Mouse (Mus musculus): ENCODE data around the gene Ctse.
A peak's percentile ranks its signal among the peaks of the same experiment; 100 is the strongest.
"Not testable (repeated sequence)": the region's sequence is repeated elsewhere in the genome, so short reads cannot be mapped to it uniquely, and the experiment has no call there.

Ctse gene

DNA sequence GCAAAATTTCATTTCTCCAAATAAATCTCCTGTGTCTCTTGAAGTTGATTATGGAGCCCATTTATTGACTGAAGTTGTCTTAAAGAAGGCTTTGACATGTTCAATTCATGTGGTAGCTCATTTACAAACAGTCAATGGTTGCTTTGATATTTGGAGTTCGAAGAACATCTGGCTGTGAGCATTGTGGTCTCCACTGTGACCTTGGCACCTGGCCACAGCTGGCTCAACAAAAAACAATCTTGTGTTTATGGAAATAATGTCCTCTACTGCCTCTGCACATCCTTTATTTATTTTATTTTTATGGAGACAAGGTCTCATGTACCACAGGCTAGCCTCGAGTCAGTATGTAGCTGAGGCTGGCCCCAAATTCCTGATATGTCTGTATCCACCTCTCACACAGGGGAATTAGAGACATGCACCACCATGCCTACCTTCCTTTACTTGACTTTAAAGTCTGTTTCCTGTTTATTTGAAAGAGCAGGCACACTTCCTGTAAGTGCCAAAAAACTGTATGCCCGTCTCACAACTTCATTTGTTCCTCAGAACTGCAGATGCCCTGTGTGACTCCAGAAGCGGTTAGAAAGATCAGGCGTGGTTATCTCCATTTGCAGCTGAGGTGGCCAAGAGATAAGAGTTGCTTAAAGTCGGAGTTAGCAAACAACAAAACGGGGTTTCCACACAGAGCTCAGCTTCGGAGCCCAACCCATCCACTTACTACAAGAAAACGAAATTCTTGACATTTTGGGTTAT lies at the start of gene Ctse:
TSS of gene Ctse (plus strand) at position 516 of the 750 bp plus-strand sequence.
- DNase-seq = no peak

DNA sequence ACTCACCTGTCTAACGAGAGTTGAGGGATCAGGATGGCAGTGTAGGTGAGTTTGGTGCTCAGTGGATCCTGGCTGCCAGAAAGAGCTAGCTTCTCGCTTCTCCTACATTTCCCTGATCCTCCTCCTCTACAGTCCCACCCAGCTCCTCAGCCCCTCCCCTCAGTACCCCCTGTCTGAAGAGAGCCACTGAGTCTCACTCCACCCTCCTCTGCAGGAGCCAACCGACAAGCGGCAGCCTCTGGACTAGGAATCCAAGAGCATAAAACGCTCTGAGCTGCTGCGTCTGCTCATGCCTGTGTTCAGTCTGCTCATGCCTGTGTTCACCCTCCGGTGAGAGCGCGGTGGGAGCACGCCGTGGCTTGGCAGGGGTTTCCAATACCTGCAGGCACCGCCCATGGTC lies 39.2 kb upstream of the Ctse start, which contains the start of gene Avpr1b:
TSS of gene Avpr1b (plus strand) at position 335 of the 400 bp plus-strand sequence.
- no peak for DNase-seq

DNA sequence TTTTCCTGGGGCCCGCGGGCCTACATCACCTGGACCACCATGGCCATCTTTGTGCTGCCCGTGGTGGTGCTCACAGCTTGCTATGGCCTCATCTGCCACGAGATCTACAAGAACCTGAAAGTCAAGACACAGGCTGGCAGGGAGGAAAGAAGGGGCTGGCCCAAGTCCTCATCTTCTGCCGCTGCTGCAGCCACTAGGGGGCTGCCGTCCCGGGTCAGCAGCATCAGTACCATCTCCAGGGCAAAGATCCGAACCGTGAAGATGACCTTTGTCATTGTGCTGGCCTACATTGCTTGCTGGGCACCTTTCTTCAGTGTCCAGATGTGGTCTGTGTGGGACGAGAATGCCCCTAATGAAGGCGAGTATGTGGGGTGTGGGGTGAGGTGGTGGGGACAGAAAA lies 37.8 kb upstream of the Ctse start:
- DNase-seq = no peak

DNA sequence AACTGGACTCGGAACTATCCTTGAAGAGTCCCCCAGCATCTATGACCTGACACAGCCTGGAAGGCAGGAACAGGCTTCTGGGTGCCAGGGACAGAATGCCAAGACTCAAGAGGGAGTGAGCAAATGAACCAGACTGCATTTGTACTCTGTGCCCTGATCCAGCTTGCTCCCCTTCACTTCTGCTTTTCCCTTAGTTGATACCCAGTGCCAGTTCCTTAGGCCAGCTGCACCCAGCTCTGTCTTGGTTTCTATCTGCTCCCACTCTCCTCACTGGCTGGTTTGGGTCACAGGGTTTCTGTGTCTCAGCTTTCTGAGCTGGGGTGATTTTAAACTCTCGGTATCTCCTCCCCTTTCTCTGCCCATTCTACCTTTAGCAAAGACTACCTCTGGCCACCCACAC lies 31.4 kb upstream of the Ctse start:
- no peak for DNase-seq

DNA sequence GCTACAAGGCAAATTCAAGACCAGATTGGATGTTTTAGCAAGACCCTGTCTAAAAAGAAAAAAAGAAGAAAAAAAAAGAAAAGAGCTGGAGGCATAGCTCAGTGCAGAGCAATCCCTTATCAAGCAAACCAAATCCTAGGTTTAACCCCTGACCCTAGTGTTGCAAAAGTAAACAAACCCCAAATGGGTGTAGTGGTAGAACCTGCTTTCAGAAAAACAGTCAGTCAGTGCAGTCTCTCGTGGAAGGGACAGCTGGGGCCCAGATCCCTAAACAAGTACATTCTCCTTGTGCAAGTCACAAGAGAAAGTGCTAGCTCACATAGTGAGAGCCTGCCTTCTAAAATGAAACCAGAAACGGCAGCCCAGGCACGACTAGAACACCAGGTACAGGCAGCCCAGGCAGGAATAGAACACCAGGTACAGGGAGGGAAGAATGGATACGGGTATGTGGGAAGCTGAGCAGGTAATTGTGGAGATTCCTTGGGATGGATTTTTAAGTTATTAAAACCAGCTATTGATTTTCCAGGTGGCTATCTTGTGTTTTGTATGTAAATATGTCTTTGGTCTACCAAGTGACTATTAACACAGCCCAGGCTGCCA lies 25.4 kb upstream of the Ctse start:
- peak in 1 of 2 experiments; percentile 8 for DNase-seq

DNA sequence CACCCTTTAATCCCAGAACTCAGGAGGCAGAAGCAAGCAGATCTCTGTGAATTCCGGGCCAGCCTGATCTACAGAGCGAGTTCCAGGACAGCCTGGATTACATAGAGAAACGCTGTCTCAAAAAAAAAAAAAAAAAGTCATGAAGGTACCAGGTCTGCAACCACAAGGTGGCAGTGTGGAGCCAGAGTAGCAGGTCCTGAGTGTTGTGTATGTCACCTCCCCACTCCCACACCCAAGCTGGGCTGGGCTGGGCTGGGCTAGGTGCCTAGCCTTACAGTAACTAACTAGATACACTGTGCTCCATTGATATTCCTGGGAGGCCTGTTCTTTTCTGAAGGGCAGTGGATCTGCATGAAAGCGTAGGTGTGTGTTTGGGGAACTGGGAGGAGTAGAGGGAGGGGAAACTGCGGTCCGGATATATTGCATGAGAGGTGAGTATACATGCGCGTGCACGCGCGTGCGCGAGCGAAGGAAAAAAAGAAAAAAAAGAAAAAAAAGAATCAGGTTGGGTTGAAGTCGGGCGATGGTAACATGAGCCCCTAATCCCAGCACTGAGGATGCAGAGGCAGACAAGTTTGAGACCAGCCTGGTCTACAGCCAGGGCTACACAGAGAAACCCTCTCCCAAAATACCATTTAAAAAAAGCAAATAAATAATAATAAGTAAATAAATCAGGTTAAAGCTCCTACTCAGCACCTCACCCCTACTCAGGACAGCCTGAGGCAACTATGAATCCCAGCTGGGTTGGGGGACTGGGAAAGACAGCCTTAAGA lies 24.6 kb upstream of the Ctse start:
- DNase-seq = peak; percentile 68 to 77

DNA sequence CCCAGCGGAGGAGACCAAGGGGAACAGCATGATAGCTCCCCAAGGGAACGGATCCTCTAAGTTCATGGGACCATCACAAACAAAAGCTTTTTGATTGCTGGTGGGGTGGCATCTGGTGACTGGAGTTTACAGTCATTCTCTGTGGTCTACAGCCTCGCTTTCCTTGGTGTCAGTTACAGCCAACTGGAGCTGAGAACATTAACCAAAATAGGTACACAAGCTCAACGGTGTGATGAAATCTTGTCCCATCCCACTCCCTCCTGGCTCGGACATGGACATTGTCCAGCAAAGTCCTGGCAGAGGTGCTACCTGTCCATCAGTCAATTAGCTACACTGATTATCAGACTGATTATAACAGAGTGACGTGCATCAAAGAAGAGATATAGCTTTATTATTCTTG lies 23.5 kb upstream of the Ctse start:
- DNase-seq = no peak

DNA sequence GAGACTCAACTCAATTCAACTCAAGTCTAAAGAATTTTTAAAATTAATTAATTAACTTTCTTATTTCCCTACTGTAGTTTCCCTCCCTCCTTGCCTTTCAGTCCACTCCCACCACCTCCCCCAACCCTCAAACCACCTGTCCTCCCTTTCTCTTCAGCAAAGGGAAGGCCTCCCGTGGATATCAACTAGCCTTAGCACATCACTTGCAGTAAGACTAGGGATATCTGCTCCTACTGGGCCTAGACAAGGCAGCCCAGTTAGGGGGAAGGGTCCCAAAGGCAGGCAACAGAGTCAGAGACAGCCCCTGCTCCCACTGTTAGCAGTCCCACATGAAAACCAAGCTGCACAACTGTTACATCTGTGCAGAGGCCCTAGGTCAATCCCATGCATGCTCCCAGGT lies 22.0 kb upstream of the Ctse start:
- no peak for DNase-seq

DNA sequence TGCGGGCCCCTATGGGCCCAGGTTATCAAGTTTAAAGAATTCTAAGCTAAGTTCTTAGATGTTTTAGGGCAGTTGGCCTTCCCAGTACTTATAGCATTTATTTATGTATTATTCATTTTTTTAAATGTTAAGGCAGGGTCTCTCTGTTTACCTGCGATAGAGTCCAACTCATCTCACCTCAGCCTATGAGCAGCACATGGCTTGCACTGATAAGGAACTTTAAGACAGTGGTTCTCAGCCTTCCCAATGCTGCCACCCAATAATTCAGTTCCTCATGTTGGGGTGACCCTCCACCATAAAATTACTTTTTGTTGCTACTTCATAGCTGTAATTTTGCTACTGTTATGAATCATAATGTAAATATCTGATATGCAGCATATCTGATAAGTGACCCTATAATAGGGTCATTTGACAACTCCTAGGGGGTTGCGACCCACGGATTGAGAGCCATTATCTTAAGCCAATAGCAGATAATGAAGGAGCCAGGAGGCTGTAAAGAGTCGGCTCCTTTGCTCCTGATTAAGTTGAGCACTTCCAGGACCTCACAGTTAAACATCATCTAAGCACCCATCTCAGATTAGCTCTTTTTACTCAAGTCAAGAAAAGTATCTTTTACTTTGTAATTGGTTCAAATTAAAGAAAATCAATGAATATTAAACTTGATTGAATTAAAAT lies 21.4 kb upstream of the Ctse start:
- DNase-seq = no peak

DNA sequence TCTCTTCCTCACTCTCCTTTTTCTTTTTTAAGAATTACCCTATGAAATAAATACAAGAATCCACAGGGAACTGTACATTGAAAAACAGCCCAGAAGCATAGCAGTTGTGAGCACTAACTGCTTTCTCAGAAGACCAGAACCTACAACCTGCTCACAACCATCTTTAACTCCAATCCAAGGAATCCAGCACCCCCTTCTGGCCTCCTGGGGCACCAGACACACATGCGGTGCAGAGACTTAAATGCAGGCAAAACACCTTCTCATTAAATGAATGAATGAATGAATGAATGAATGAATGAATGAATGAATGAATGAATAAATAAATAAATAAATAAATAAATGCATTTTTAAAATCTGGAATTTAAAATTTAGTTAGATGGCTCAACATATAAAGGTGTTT lies 19.5 kb upstream of the Ctse start:
- DNase-seq = no peak

DNA sequence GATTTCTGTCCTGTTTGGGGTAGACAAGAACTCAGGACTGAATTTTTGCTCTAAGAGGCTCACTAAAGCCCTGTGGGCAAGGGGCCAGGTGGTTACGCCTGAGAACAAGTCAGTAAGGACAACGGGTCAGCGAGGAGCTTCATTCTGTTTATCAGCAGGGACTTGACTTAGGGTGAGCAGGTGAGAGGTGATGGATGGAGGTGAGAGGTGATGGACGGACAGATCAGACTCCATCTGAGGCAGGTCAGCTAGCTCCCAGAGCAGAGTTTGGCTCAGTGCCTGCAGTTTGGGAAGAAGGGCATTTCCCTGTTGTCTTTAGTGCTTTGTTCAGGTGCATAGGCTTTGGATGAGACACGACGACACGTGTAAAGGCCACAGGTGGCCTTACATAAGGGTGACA lies 18.8 kb upstream of the Ctse start:
- DNase-seq = no peak

DNA sequence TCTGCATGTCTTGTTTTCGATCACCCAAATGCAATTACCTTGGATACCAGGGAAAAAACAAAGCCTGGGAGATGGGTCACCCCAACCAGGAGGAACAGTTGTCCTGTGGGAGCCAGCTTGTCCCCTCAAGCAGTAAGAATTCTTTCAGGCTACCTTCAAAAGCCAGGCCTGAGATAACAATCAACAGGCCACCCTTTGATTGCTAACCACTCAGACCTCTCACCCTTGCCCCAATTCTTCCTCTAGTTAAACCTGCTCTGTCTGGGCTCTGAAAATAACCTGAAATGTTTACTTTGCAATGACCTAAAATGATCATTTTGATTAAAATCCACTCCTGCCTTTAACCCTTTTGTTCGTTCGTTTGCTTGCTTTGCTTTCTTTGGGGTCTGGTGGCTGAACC lies 14.5 kb upstream of the Ctse start:
- DNase-seq = no peak

DNA sequence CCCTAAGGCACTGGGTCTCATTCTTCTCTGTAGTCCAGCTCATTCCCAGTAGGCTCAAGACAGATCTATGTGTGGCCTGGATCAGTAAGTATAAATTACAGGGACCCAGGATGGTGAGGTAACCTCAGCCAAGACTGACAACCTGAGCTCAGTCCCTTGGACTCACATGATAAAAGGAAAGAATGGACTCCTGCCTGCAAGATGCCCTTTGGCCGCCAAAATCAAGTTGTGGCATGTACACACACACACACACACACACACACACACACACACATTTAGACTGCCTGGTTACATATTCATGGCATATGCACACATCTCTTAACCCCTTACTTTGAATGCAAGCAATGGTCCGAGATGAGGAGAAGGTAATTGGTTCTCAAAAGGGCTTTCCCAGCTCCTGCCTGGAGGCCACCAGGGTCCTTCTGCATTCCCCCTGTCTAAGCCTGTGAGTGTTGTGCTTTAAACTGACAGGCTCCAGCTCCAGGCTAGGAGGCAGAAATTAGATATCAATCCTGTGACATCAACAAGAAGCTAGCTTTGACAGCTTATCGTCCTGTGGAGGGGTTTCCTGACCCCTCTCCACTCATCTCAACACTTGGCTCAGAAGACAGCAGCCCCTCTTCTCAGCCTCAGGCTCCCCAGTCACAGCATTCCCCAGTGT lies 13.8 kb upstream of the Ctse start:
- DNase-seq = no peak

DNA sequence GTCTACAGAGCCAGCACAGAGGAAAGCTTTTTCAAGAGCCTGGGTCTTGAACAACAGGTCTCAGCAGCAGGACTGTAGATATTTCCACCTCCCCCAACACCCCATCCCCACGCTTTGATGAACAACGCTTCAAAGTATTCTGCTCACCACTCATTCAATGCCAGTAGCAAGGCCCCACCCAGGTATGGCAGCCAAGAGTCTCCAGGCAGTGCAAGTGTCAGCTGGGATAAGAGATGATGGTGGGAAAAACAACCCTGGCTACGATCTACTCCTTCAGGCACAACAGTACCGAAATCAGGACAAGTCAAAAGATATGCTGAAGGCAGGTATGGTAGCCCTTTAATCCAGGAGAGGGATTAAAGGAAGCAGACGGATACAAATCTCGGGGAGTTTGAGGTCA lies 11.9 kb upstream of the Ctse start:
- no peak for DNase-seq

DNA sequence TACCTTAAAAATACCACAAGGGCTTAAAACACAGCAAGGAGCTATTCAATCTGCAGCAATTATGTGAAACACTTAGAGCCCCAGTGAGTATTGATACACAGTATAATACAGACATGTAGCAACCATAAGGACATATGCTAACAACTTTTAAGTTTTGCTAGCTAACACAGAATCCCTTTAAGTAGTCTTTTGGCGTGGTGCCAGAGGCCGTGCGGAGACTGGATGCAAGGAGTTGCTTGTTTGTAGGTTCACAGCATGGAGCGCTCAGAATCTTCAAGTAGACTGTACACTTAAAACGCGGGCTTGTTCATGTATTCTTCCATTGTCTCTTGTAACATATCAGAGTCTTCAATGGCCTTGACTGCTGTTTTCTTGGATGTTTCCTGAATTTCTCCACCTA lies 5.9 kb upstream of the Ctse start:
- DNase-seq = not testable (repeated sequence)

DNA sequence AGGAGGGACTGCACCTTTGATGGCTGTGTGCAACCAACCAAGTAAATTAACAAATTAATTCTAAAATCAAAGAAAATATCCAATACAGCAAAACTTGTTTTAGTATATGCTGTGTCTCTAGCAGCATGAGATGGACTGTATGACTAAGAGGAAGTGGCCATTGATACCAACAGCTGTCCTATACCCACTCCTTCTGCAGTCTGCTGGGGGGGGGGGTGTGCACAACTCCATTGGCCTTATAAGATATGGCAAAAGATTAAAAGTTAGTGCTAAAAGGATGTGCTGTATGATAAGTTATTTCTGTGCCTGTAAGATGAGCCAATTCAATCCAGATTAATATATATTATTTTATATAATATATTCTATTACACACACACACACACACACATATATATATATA lies 3.6 kb upstream of the Ctse start:
- DNase-seq = no peak

DNA sequence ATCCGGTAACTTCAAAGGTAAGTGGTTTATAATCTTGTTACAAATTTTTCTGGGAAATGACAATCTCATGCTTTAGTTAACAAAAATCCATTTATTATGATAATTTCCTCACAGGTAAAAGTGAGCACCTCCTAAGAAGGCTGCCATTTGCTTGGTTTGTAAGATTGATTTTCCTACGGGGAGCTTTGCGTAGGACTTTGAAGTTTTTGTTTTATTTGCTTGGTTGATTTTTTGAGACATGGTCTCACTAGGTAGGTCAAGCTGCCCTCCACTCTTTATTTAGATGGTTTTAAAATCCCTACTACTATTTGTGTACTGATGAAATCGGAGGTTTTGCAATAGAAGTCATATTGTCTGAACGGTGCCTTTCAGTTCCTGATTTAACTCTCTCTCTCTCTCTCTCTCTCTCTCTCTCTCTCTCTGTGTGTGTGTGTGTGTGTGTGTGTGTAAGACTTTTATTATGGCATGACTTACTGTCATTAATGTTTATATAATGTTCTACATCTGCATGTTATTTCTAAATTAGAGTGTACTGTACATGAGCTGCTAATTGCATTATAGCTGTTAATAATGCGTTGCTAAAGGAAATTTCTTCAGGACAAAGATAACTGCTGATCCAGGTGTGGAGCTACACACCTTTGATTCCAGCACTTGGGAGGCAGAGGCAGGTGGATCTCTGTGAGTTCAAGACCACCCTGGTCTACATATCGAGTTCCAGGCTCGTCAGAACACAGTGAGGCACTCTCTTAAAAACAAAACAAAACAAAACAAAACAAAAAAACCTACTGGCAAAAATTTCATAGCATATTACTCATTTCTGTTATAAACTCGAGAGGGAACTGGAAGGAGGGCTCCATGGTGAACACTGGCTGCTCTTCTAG lies 675 bp downstream of the Ctse start:
- DNase-seq = no peak

DNA sequence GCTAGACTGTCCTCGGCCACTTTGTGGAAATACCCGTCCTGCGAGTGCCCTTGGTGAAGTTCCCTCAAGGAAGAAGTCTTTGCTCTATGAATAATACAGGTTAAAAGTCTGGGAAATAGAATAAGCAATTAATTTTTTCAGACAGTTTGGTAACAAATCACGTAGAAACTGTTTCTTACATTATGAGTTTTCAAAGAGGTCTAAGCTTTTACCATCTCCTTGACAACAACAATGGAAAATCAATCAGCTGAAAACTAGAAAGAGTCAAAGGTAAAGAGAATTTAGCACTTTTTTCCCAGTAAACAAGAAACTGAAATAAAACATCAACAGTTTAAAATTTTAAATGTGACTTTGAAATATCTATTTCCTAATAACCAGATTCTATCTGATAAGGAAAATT lies 2.0 kb downstream of the Ctse start:
- DNase-seq = no peak

DNA sequence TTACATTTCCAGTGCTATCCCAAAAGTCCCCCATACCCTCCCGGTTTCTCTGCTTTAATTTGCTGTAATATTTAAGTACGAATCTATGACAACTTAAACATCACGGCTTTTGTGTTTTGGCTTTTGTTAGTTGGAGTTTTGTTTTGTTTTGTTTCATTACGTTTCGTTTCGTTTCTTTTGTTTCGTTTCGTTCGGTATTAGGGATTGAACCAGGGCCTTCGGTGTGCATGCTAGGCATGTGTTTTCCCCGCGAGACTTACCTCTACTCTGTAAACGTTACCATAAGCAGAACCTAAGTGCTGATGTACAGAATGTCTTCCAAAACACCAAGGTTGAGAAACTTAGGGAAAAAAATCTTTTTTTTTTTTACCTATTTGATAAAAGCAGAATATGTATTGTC lies 3.5 kb downstream of the Ctse start:
- DNase-seq = no peak

DNA sequence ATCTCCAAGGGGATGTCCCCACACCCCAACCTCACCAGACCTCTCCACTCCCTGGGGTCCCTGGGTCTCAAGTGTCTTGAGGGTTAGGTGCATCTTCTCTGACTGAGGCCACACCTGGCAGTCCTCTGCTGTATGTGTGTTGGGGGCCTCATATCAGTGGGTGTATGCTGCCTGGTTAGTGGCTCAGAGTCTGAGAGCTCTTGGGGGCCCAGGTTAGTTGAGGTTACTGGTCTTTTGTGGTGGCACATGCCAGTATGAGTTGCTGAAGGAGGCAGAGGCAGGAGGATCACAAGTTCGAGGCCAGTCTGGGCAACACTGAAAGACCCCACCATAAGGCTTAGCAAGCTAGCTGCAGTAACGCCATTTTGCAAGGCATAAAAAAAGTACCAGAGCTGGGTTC lies 4.1 kb downstream of the Ctse start:
- DNase-seq = no peak

DNA sequence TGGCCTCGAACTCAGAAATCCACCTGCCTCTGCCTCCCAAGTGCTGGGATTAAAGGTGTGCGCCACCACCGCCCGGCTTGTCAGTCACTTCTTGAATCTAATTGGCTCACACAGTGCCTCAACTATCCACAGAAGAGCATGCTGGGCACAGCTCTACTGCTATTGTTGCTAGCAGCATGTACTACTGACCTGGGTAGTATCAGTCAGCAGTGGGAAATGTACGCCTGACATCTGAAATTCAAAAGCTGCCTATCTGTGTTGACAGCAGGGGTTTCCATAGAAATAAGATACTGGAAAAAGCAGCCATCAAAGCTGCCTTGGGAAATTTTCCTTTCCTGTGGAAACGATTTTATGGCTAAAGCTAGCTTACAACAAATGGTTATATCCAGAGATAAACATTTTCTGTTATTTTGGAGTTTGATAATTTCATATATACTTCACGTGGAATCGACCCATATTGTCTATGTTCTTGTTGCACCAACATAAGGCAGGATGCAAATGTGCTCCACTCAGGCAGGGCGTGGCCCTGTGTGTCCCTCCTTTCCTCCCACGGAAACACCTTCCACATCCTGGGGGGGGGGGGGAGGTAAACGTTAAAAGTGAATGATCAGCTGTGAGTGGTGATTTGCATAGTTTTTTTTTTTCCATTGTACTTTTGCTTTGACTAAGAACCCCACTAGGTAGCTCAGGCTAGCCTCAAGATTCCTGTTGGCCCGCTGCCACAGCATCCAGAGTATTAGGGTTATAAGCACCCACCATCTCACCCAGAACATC lies 14.8 kb downstream of the Ctse start:
- DNase-seq = no peak

Data from lung, adult 18-20 months (tissue).